Mouse (Mus musculus) adipocyte (in vitro differentiated cells): Measurements from ENCODE around the gene Camk2d.
A peak's percentile ranks its signal among the peaks of the same experiment; 100 is the strongest.

Experiments
- DNase-seq: peaks from one replicate; pipeline ENCODE4 v3.0.0-alpha.2; 2016; ENCODE audit warnings: low spot score

The Camk2d gene

GRCm38 (mm10) chr3:126691565-126691964 lies 95.5 kb downstream of the Camk2d start:
- no peak for DNase-seq

GRCm38 (mm10) chr3:126692797-126693196 lies 96.7 kb downstream of the Camk2d start:
- DNase-seq: no peak

- DNase-seq: peak; percentile 91
Observed at GRCm38 (mm10) chr3:126693302-126693701, 97.2 kb downstream of the Camk2d start.

- DNase-seq: peak; percentile 97
Observed at GRCm38 (mm10) chr3:126695456-126696293, 99.6 kb downstream of the Camk2d start.

- DNase-seq: no peak
Observed at GRCm38 (mm10) chr3:126696620-126697019, 100.5 kb downstream of the Camk2d start.

GRCm38 (mm10) chr3:126699740-126700139 lies 103.6 kb downstream of the Camk2d start:
- no peak for DNase-seq

GRCm38 (mm10) chr3:126701067-126701466 lies 105.0 kb downstream of the Camk2d start:
- no peak for DNase-seq

- no peak for DNase-seq
Observed at GRCm38 (mm10) chr3:126701586-126701985, 105.5 kb downstream of the Camk2d start.

- no peak for DNase-seq
Observed at GRCm38 (mm10) chr3:126705490-126705889, 109.4 kb downstream of the Camk2d start.

- DNase-seq: no peak
Observed at GRCm38 (mm10) chr3:126714281-126714680, 118.2 kb downstream of the Camk2d start.

- DNase-seq: peak; percentile 39
Observed at GRCm38 (mm10) chr3:126723021-126723449, 126.9 kb downstream of the Camk2d start.

- no peak for DNase-seq
Observed at GRCm38 (mm10) chr3:126723458-126723857, 127.4 kb downstream of the Camk2d start.

GRCm38 (mm10) chr3:126725647-126726046 lies 129.5 kb downstream of the Camk2d start:
- no peak for DNase-seq

- DNase-seq: no peak
Observed at GRCm38 (mm10) chr3:126727387-126727786, 131.3 kb downstream of the Camk2d start.

GRCm38 (mm10) chr3:126730411-126730810 lies 134.3 kb downstream of the Camk2d start:
- DNase-seq: no peak

GRCm38 (mm10) chr3:126732323-126732722 lies 136.2 kb downstream of the Camk2d start:
- no peak for DNase-seq

GRCm38 (mm10) chr3:126734533-126734932 lies 138.4 kb downstream of the Camk2d start:
- no peak for DNase-seq

- no peak for DNase-seq
Observed at GRCm38 (mm10) chr3:126735211-126735610, 139.1 kb downstream of the Camk2d start.

GRCm38 (mm10) chr3:126737128-126737527 lies 141.0 kb downstream of the Camk2d start:
- DNase-seq: no peak

- no peak for DNase-seq
Observed at GRCm38 (mm10) chr3:126740146-126740545, 144.0 kb downstream of the Camk2d start.

- no peak for DNase-seq
Observed at GRCm38 (mm10) chr3:126744432-126745133, 148.5 kb downstream of the Camk2d start.

GRCm38 (mm10) chr3:126746148-126746803 lies 150.2 kb downstream of the Camk2d start:
- DNase-seq: peak; percentile 51

GRCm38 (mm10) chr3:126747628-126748027 lies 151.5 kb downstream of the Camk2d start:
- DNase-seq: no peak
